Mouse (Mus musculus) frontal cortex, adult 2 months (tissue): ENCODE results near the gene Psmc5. TPM values are rescaled to one million over a fixed set of nuclear protein-coding genes. Genes with fewer than 3 reads are reported as not detected.

ENCODE experiments used
- DNase-seq, 2 experiments: peaks; one replicate each; pipeline ENCODE4 v3.0.0; 2022; ENCODE audit warnings: low spot score in 1 of 2; ENCODE audit errors: extremely low spot score in 1 of 2
- polyA plus RNA-seq: library from polyadenylated mRNA; depleted of rRNA; stranded (reverse); fragments of >200 nt; gene quantifications from 2 replicates; pipeline ENCODE4 v1.2.3, GENCODE M21; 2012

Gene Psmc5
- polyA plus RNA-seq, 1 experiment, result 247 TPM

DNA sequence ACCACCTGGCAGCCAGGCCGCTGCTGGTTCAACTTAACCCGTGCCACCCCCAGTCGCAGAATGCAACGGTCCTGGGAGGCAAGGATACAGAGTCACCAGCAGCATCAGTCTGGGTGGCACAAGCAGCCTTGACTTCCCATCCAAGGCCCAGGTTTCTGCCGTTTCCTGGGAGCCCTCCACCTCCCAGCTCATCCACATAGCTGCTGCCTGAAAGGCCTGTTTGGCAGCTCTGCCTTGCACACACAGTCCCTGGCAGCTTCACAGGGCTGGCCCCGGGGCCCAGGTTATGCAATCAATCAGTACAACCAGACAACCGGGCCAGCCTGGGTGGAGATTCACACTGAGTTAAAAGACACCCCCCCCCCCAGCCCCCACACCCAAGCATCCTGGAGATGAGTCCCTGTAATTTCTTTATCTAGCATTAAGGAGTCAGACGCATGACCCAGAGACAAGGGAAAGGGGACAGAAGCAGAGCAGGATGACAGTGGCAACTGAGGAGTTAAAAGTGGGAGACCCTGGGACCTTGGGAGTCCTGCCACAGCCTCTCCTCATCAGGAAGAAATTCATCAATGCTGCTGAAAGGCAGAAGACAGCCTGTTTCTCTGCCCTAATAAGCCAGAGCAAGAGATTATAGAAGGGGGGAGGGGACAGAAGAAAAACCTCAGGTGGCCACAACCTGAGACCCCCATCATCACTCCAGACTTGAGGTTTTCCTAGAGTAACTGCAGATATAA lies 12.5 kb downstream of the Psmc5 start:
- no peak for DNase-seq

DNA sequence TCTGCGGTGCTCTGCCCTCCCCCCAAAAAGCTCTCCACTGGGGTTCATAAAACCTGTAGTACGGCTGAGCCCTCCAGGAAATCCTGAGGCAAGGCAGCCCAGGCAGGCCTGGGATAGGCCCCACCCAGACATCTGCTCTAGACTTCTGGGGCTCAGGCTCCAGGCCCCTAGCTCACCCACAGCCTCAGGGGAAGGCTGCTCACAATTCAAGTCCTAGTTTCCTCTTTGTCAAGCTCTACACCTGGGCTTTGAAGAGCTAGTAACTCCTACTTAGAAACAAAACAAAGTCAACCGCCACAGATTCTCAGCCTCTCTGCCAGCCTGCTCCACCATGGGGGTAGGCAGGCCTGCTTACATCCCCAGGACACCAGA lies 13.1 kb downstream of the Psmc5 start:
- DNase-seq, result no peak

DNA sequence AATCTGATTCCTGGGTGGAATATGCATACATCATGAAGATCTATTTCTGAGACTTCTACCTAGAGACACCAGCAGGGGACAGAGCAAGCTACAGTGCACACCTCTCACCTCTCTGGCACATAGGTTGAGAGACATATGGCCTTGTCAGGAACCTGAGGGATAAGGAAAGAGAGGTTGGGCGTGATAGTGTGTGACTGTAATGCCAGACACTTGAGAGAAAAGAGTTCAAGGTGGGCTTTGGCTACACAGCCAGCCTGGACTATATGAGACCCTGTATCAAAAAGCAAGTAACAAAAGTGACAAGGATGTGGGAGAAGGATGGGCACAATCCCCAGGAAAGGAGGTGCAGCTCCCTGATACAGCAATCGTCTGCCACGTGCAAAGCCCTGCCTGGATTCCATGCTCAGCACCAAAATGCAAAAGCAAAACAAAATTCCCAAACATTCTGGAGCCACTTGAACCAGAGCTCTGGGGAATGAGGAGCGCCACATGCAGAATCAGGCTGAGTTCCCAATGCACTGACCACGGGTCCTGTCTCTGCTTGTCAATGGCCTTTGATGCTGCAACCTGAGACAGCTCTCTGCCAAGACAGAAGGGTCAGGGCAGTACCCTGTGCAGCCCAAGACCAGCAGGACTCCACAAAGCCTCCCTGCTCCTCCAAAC lies 15.3 kb downstream of the Psmc5 start:
- DNase-seq, result no peak

DNA sequence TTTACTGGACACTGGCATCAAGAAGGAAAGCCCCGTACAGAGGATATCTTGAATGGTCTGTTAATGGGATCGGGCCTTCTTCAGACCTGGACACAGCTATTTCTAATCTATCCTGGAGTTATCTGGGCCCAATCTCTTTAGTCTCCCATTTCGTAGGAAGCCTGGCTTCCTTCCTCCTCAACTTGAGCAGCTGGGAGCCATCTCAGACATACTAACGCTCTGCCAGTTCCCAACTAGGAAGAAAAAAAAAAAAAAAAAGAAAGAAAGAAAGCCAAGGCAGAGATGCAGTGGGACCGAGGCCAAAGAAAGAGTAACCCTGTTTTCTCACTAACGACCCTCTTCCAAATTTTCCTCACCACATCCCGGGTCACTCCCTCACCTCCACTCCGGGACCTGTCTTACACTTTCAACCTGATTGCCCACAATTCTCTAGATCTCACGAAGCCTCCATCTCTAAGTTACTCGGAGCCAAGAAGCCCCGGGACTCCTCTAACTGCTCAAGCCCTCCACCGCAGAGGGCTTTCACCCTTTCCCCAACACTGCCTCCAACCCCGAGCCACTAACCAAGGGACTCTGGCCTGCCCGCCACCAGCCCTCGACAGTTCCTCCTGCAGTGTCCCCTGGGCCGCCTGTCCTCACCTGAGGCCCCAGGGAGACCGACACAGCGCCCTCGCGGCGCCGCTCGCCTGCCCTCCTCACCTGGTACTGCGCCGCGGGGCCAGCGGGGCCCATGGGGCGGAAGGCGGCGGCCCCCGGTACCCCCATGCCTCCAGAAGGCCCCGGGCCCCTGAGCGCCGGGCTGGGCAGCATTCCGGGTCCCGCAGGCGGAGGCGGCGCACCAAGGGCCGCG lies 16.1 kb downstream of the Psmc5 start:
- DNase-seq, result no peak

DNA sequence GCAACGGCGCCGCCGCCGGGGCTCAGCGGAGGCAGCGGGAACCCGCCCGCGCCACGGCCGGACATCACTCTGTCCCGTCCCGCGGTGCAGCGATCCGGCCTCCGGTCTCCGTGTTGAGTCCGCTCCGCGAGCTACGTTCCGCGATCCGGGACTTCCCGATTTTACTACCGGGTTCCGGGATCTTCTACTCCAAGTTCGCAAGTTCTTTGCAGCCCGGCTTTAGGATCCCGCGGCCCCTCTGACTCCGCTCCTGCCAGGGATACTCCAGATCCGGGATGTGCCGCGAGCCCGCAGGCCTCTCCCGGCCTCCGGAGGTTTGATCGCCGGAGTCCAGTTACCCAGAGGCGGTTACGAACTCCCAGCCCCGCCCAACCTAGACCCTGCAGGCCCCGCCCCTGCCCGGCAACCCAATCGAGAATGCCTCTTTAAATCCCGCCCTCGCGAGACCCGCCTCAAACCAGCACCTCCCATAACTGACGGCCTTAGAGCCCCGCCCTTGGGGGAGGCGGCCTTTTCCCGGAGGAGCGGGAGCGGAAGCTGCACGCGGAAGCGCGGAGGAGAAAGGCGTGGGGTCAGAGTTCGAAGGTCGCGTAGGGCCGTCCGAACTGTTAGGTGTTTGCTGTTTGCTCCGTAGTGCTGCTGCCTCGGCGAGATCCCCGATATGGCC lies 16.8 kb downstream of the Psmc5 start, which contains the start of gene Smarcd2:
Smarcd2 (minus strand) TSS at position 329 of the 667 bp plus-strand sequence.
- peak; percentile 98 to 99 for DNase-seq

DNA sequence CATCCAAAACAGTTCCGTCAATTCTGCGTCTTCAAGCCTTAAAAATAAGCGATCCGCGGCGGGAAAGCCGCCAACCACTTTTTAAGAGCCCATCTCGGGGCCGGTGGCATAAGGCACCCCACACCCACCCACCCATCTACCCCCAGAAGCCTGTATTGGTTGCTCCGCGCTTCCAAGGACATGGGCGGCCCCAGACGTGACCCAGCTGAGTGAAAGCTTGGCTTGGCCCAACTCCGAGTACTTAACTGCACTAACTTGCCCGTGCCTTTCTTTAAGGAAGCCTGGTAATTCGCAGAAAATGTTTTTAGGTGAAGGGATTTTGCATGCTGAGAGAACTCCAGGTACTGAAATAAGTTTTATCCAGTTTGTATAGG lies 17.3 kb downstream of the Psmc5 start:
- no peak for DNase-seq

DNA sequence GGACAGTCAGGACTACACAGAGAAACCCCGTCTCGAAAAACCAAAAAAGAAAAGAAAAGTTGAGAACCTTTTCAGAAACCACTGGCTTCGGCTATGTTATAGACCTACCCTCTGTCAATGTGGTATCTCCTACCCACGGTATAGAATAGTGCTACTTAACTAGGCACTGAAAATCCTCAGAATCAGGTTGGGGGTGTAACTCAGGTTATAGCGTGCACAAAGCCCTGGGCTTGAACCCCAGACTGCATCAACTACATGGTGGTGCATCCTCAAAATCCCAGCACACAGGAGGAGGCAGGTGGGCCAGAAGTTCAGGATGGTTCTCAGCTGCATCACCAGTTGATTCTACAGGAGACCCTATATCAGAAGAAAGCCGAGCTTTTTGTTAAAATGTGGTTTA lies 17.9 kb downstream of the Psmc5 start:
- DNase-seq, result no peak

DNA sequence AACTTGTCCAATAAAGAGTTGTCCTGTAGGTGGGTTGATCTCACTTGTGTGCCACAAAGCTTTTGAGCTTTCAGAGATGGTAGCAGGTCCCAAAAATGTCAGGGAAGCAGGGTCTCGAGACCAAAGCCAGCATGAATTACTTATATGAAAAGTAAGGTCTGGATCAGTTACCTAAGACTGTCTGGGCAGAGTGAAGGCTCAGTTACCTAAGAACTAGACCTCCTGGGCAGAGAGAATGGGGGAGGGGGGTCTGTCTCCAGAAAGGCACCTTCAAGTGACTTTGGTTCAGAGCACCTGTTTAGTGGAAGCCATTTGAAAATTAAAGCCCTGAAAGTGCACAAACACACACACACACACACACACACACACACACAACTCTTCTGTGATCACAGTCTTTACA lies 18.4 kb downstream of the Psmc5 start:
- DNase-seq, result no peak

DNA sequence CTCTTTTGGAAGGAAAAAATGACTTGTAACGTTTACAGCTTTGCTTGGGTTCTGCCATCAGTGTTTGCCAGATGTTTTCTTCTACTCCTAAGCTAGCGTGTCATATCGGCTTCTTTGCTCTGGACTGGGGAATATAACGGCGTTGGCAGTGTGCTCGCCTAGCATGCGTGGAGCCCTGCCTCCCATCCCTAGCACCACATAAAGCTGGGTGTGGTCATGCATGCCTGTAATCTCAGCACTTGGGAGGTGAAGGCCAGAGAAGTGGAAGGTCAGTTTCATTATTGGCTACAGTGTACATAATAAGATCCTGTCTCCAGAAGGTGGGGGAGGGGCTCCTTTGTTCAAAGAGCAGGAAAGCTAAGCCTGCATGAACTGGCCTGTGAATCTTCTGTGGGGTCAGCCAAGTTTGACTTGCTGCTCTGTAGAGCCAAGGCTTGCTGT lies 19.0 kb downstream of the Psmc5 start:
- DNase-seq, result no peak

DNA sequence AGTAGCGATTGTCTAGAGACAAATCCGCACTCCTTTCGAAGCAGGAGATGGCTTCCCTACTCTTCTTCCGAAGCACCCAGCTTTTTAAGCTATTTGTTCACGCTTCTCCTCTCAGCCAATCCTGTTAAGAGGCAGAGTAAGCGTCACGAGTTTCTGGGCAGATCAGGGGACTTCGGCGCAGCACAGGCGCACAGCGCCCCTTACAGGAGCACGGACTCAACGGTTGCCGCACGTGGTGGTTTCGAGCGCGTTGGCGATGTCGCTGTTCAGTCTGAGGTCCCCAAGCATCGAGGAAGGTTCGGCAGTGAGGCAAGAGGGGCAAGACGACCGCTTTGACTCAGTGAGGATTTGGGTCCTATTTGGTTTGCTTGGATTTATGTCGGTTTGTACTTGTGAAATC lies 20.5 kb downstream of the Psmc5 start, which contains the start of gene Tcam1:
Tcam1 (plus strand) TSS at position 219 of the 400 bp plus-strand sequence.
- peak; percentile 85 to 98 for DNase-seq

DNA sequence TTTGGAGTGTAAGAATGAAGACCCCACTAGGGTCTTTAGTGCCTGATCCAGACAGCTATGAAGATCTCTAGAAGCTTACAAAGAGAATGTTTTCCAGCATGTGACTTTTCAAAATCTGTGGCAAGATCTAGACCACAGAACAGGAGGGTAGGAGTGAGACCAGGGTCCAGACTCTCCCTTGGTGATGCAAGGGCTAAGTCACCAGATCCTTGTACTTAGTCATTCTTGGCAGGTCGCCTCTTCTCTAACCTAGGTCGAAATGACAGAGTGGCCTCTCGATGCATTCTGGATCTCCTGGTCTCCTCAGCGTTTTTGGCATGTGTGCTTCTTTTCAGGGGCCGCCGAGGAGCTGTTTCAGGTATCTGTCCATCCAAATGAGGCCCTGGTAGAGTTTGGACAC lies 26.5 kb downstream of the Psmc5 start:
- no peak for DNase-seq

DNA sequence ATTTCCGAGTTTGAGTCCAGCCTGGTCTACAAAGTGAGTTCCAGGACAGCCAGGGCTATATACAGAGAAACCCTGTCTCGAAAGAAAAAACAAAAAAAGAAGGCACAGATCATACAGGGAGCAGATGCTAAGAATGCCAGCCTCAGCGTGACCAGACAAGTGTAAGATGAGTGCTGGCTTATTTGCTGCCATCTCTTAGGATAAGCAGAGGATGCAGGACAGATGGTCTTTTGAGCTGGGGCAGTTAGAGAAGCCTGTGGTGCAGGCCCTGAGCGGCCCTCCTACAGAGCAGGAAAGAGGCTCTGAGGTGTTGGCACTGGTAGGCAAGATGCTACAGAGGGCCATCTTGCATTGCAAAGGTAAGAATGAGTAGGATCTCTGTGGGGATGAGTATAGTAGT lies 27.4 kb downstream of the Psmc5 start:
- DNase-seq, result no peak

DNA sequence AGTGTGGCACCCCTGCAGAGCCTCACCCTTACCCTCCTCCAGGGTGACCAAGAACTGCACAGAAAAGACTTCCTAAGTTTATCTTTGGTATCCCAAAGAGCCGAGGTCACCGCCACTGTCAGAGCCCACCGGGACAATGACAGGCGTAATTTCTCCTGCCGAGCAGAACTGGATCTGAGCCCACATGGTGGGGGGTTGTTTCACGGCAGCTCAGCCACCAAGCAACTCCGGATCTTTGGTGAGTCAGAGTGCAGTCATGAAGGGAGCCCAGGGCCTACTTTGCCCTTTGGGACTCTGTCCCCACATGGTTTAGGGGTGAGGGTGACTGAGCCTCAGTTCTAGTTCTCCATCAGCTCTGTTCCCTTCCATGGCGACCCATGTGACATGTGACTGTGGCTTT lies 28.2 kb downstream of the Psmc5 start:
- no peak for DNase-seq

DNA sequence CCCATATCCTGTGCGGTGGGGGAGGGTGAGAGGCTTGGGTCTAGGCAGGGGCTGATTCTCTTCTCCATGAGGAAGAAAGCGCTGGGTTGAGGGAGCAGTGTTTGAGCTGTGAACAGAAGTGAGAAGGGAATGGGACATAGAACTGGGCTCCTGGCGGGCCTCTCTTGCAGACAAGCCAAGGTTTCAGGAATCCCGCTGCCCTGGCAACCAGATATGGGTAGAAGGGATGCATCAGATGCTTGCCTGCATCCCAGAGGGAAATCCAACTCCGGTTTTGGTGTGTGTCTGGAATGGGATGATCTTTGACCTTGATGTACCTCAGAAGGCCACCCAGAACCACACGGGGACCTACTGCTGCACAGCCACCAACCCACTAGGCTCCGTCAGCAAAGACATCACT lies 30.3 kb downstream of the Psmc5 start:
- DNase-seq, result no peak

DNA sequence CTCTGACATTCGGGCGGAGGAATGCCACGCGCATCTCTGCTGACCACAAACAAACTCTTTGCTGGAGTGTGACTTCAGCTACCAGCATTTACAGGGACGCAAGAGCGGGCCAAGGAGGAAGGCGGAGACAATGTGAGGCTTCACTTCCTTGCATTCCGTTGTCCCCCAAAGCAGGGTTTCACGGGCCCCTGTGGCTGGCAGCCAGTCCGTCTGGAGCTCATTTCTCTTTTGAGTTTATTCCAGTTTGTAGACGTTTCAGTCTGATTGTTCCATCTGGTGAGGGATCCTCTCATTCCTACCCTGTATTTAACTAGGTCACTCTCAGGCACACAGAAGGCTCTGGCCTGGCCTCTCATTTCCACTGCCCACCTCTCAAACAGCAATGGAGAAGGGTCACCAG lies 31.0 kb downstream of the Psmc5 start:
- DNase-seq, result no peak

DNA sequence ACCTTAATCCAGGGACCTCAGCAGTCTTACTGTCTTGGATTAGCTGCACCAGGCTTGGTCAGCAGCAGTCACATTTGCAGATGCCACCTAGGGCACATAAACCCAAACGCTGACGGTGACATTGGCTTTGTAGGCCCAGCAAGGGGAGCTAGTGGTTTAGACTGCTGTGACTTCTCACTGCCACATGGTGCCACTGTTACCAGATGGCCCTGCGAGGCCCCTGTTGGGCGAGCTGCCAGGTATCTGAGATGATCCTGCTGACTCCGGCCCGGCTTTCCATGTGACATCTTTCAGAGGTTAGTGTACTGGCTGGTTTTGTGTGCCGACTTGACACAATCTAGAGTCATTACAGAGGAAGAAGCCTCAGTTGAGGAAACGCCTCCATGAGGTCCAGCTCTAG lies 33.4 kb downstream of the Psmc5 start:
- no peak for DNase-seq

DNA sequence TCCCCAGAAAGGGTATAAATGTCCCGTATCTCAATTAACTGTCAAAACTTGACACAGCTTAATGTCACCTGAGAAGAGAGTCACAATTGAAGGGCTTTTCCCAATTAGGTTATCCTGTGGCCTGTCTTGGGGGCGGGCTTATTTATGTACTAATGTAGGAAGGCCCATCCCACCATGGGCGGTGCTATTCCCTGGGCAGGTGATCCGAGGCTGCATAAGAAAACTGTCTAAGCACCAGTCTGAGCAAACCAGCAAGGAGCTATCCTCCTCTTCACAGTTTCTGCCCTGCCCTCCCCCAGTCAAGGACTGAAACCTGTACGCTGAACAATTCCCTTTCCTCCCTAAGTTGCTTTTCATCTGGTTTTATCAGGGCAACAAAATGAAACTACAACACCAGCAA lies 34.4 kb downstream of the Psmc5 start:
- DNase-seq, result no peak

DNA sequence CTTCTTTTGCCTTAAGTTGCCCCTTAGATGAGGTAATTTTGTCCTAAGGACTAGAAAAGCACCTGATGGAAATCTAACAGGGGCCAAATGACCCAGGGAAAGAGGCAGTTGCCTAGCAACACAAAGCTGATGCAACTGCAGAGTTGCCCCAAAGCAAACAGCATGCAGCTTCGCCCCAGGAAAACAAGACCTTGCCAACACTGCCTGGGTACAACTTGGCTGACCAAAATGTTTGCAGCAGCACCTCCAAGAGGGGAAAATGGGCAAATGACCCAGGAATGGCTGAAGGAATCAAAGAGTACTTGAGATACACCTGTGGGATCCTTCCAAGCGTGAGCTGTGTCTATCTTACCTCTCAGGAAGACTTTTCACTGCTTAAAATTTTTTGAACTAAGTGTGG lies 35.9 kb downstream of the Psmc5 start:
- DNase-seq, result no peak

DNA sequence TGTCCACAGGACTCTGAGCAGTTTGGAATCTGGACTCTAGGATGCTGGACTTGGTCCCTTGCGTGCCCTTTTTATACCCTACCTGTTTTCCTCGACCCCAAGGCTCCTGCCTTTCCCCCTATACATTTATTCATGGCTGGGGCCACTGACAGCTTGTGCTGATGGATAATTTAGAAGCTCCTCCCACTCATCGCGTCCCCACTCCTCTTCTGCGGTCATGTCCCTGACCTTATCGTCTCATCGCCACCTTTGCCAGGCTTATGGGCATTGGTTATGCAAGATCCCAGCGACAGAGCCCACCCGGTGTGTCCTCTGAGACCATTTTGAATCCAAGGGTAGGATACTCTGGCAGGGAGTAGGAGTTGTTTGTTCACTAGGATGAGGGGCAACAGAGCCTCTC lies 45.8 kb downstream of the Psmc5 start, which contains the start of gene Gh:
Gh (minus strand) TSS at position 101 of the 400 bp plus-strand sequence.
- no peak for DNase-seq

DNA sequence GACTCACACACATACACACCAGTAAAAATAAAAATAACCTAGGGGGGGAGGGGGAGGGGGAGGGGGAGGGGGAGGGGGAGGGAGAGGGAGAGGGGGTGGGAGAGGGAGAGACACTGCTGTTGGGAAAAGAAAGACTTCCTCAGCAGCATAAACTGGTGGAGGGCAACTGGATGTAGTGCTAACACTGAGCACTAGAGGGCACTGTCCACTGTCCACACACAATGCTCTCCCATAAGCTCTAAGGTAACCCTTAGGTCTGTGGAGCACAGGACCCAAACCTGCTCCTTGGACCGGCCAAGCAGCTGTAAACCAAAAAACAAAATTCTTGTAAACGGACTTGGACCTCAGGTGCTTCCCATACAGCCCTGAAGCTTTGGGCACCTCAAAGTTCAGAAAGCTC lies 46.7 kb downstream of the Psmc5 start:
- DNase-seq, result peak in 1 of 2 experiments; percentile 71
